Mouse (Mus musculus): ENCODE results near the gene Tmem251.
A peak's percentile ranks its signal among the peaks of the same experiment; 100 is the strongest.

Tmem251 gene

GRCm38 (mm10) chr12:102710851-102711375 is 32.6 kb upstream of the Tmem251 start:
- no peak for DNase-seq (ENCODE audit: low spot score in 2 of 2)

- DNase-seq (ENCODE audit: low spot score in 2 of 2): no peak
Observed at GRCm38 (mm10) chr12:102713153-102713865, 30.3 kb upstream of the Tmem251 start.

GRCm38 (mm10) chr12:102714116-102714515 is 29.4 kb upstream of the Tmem251 start:
- DNase-seq (ENCODE audit: low spot score in 2 of 2): no peak

GRCm38 (mm10) chr12:102714654-102715395 is 28.7 kb upstream of the Tmem251 start:
- DNase-seq (ENCODE audit: low spot score in 2 of 2): no peak

- no peak for DNase-seq (ENCODE audit: low spot score in 2 of 2)
Observed at GRCm38 (mm10) chr12:102719552-102720315, 23.8 kb upstream of the Tmem251 start.

GRCm38 (mm10) chr12:102722451-102722850 is 21.1 kb upstream of the Tmem251 start:
- no peak for DNase-seq (ENCODE audit: low spot score in 2 of 2)

- no peak for DNase-seq (ENCODE audit: low spot score in 2 of 2)
Observed at GRCm38 (mm10) chr12:102722966-102723365, 20.6 kb upstream of the Tmem251 start.

- DNase-seq (ENCODE audit: low spot score in 2 of 2): no peak
Observed at GRCm38 (mm10) chr12:102723861-102724260, 19.7 kb upstream of the Tmem251 start.

GRCm38 (mm10) chr12:102725146-102725545 is 18.4 kb upstream of the Tmem251 start:
- no peak for DNase-seq (ENCODE audit: low spot score in 2 of 2)

- DNase-seq (ENCODE audit: low spot score in 2 of 2): no peak
Observed at GRCm38 (mm10) chr12:102725761-102726175, 17.8 kb upstream of the Tmem251 start.

- peak; percentile 49 to 71 for DNase-seq (ENCODE audit: low spot score in 2 of 2)
Observed at GRCm38 (mm10) chr12:102729855-102730797, 13.4 kb upstream of the Tmem251 start.

GRCm38 (mm10) chr12:102730798-102731619 is 12.6 kb upstream of the Tmem251 start:
- DNase-seq (ENCODE audit: low spot score in 2 of 2): no peak

GRCm38 (mm10) chr12:102733381-102733780 is 10.2 kb upstream of the Tmem251 start:
- DNase-seq (ENCODE audit: low spot score in 2 of 2): peak; percentile 68 to 87

GRCm38 (mm10) chr12:102739096-102739495 is 4.5 kb upstream of the Tmem251 start:
- DNase-seq (ENCODE audit: low spot score in 2 of 2): no peak

- no peak for DNase-seq (ENCODE audit: low spot score in 2 of 2)
Observed at GRCm38 (mm10) chr12:102740285-102740684, 3.3 kb upstream of the Tmem251 start.

GRCm38 (mm10) chr12:102742056-102742455 is 1.5 kb upstream of the Tmem251 start:
- DNase-seq (ENCODE audit: low spot score in 2 of 2): no peak

GRCm38 (mm10) chr12:102743036-102743588 is 450 bp upstream of the Tmem251 start:
- no peak for DNase-seq (ENCODE audit: low spot score in 2 of 2)

- no peak for DNase-seq (ENCODE audit: low spot score in 2 of 2)
Observed at GRCm38 (mm10) chr12:102744839-102745238, 1.3 kb downstream of the Tmem251 start.

GRCm38 (mm10) chr12:102748256-102748655 is 4.7 kb downstream of the Tmem251 start:
- no peak for DNase-seq (ENCODE audit: low spot score in 2 of 2)

- peak; percentile 67 to 78 for DNase-seq (ENCODE audit: low spot score in 2 of 2)
Observed at GRCm38 (mm10) chr12:102756304-102756703, 12.7 kb downstream of the Tmem251 start.
